Mouse (Mus musculus) R1 (cell line): ENCODE measurements around the gene Oas1g.
"Not testable (repeated sequence)": the region's sequence is repeated elsewhere in the genome, so short reads cannot be mapped to it uniquely, and the experiment has no call there.

Experiments used
- DNase-seq: peaks from one replicate; pipeline ENCODE4 v3.0.0-alpha.2; 2018; ENCODE audit warnings: low read depth, low spot score

The Oas1g gene

GRCm38 (mm10) chr5:120887413-120887812 is at the start of gene Oas1g:
TSS of gene Oas1g (minus strand) at chr5:120887613.
- peak; percentile 76 for DNase-seq

- peak; percentile 89 for DNase-seq
These were observed 46.6 kb upstream of the Oas1g start for GRCm38 (mm10) chr5:120933966-120934365.

GRCm38 (mm10) chr5:120927036-120927435 is 39.6 kb upstream of the Oas1g start:
- no peak for DNase-seq

- not testable (repeated sequence) for DNase-seq
These were observed 38.9 kb upstream of the Oas1g start for GRCm38 (mm10) chr5:120926311-120926710.

GRCm38 (mm10) chr5:120924520-120924919 is 37.1 kb upstream of the Oas1g start:
- DNase-seq: not testable (repeated sequence)

- no peak for DNase-seq
These were observed 36.6 kb upstream of the Oas1g start for GRCm38 (mm10) chr5:120923969-120924368.

GRCm38 (mm10) chr5:120920296-120920695 is 32.9 kb upstream of the Oas1g start:
- DNase-seq: no peak

GRCm38 (mm10) chr5:120919156-120919935 is 31.9 kb upstream of the Oas1g start:
- not testable (repeated sequence) for DNase-seq

- DNase-seq: not testable (repeated sequence)
These were observed 26.8 kb upstream of the Oas1g start, which contains the start of gene Oas1d for GRCm38 (mm10) chr5:120914204-120914603. TSS of gene Oas1d (plus strand) at chr5:120914536.

GRCm38 (mm10) chr5:120908196-120908920 is 20.9 kb upstream of the Oas1g start:
- DNase-seq: peak; percentile 72

- DNase-seq: peak; percentile 77
These were observed 19.6 kb upstream of the Oas1g start, which contains the start of gene Oas1a for GRCm38 (mm10) chr5:120906791-120907733. TSS of gene Oas1a (minus strand) at chr5:120907521.

GRCm38 (mm10) chr5:120902056-120902455 is 14.6 kb upstream of the Oas1g start:
- no peak for DNase-seq

GRCm38 (mm10) chr5:120900666-120901065 is 13.3 kb upstream of the Oas1g start:
- DNase-seq: no peak

- no peak for DNase-seq
These were observed 11.3 kb upstream of the Oas1g start for GRCm38 (mm10) chr5:120898726-120899125.

GRCm38 (mm10) chr5:120898307-120898706 is 10.9 kb upstream of the Oas1g start:
- no peak for DNase-seq

GRCm38 (mm10) chr5:120895231-120895900 is 8.0 kb upstream of the Oas1g start:
- DNase-seq: peak; percentile 93

GRCm38 (mm10) chr5:120894692-120895091 is 7.3 kb upstream of the Oas1g start:
- DNase-seq: peak; percentile 91

- not testable (repeated sequence) for DNase-seq
These were observed 6.5 kb upstream of the Oas1g start for GRCm38 (mm10) chr5:120893866-120894265.

- DNase-seq: peak; percentile 61
These were observed 4.8 kb upstream of the Oas1g start for GRCm38 (mm10) chr5:120892243-120892660.

GRCm38 (mm10) chr5:120891566-120892242 is 4.3 kb upstream of the Oas1g start:
- DNase-seq: not testable (repeated sequence)
